Mouse (Mus musculus) spleen, embryonic (tissue): Measurements from ENCODE around the gene Wee1.
"Not testable (repeated sequence)": the region's sequence is repeated elsewhere in the genome, so short reads cannot be mapped to it uniquely, and the experiment has no call there.

Source experiments
- CTCF ChIA-PET: fragments of 350-600 bp; sonication (Branson Sonifier 250); formaldehyde crosslinking; loops from one replicate; lab custom pipeline; 2022; lab: Charles Lee

Gene Wee1

GRCm38 (mm10) chr7:110122289-110122564, 381 bp downstream of the Wee1 start:
- CTCF ChIA-PET, result interaction anchor here (0.6 kb wide), 1 partner anchor 42 kb away, joined by 15 read pairs; no protein-coding TSS in a partner anchor

GRCm38 (mm10) chr7:110122565-110123422, 948 bp downstream of the Wee1 start:
- CTCF ChIA-PET, result interaction anchor here (0.6 kb wide), 1 partner anchor 43 kb away, joined by 15 read pairs; no protein-coding TSS in a partner anchor

GRCm38 (mm10) chr7:110123844-110124555, 2.2 kb downstream of the Wee1 start:
- CTCF ChIA-PET, result interaction anchor here (0.6 to 1.0 kb wide), 2 partner anchors 29 to 169 kb away, joined by 4 to 14 read pairs; no protein-coding TSS in a partner anchor

- CTCF ChIA-PET, result no interaction called here
These were observed 6.7 kb downstream of the Wee1 start for GRCm38 (mm10) chr7:110128566-110128965.

- CTCF ChIA-PET, result not testable (repeated sequence)
These were observed 10.4 kb downstream of the Wee1 start for GRCm38 (mm10) chr7:110132272-110132671.

GRCm38 (mm10) chr7:110133988-110134387, 12.1 kb downstream of the Wee1 start:
- CTCF ChIA-PET, result interaction anchor here (0.7 kb wide), 1 partner anchor 23 kb away, joined by 6 read pairs; no protein-coding TSS in a partner anchor

GRCm38 (mm10) chr7:110138538-110138937, 16.7 kb downstream of the Wee1 start:
- CTCF ChIA-PET, result interaction anchor here (0.7 kb wide), 1 partner anchor 129 kb away, joined by 3 read pairs; no protein-coding TSS in a partner anchor

GRCm38 (mm10) chr7:110143863-110144262, 22.0 kb downstream of the Wee1 start:
- CTCF ChIA-PET, result no interaction called here

GRCm38 (mm10) chr7:110152891-110153290, 31.0 kb downstream of the Wee1 start:
- CTCF ChIA-PET, result interaction anchor here (0.5 to 1.1 kb wide), 2 partner anchors 28 to 166 kb away, joined by 3 to 4 read pairs; partner anchors contain the start of gene Tmem41b

GRCm38 (mm10) chr7:110156712-110157260, 34.9 kb downstream of the Wee1 start:
- CTCF ChIA-PET, result interaction anchor here (0.5 to 1.0 kb wide), 6 partner anchors 13 to 88 kb away, joined by 3 to 6 read pairs (median 4); no protein-coding TSS in a partner anchor

- CTCF ChIA-PET, result interaction anchor here (0.5 to 0.6 kb wide), 5 partner anchors 13 to 87 kb away, joined by 3 to 6 read pairs (median 5); no protein-coding TSS in a partner anchor
These were observed 35.5 kb downstream of the Wee1 start for GRCm38 (mm10) chr7:110157261-110157910.

- CTCF ChIA-PET, result no interaction called here
These were observed 36.2 kb downstream of the Wee1 start for GRCm38 (mm10) chr7:110158073-110158472.

- CTCF ChIA-PET, result interaction anchor here (0.7 to 1.5 kb wide), 3 partner anchors 24 to 451 kb away, joined by 3 to 13 read pairs (median 10); no protein-coding TSS in a partner anchor
These were observed 38.3 kb downstream of the Wee1 start for GRCm38 (mm10) chr7:110160109-110160508.

- CTCF ChIA-PET, result interaction anchor here (0.7 to 1.5 kb wide), 3 partner anchors 25 to 450 kb away, joined by 3 to 13 read pairs (median 10); no protein-coding TSS in a partner anchor
These were observed 38.8 kb downstream of the Wee1 start for GRCm38 (mm10) chr7:110160601-110161000.

- CTCF ChIA-PET, result no interaction called here
These were observed 41.2 kb downstream of the Wee1 start for GRCm38 (mm10) chr7:110163024-110163423.

GRCm38 (mm10) chr7:110164103-110164681, 42.3 kb downstream of the Wee1 start:
- CTCF ChIA-PET, result interaction anchor here (0.6 to 1.9 kb wide), 4 partner anchors 15 to 104 kb away, joined by 3 to 7 read pairs (median 3); no protein-coding TSS in a partner anchor

- CTCF ChIA-PET, result interaction anchor here (0.6 to 1.9 kb wide), 5 partner anchors 15 to 603 kb away, joined by 3 to 7 read pairs (median 3); partner anchors contain the start of gene Ampd3
These were observed 42.9 kb downstream of the Wee1 start for GRCm38 (mm10) chr7:110164712-110165122.

- CTCF ChIA-PET, result no interaction called here
These were observed 44.4 kb downstream of the Wee1 start for GRCm38 (mm10) chr7:110166233-110166632.

- CTCF ChIA-PET, result interaction anchor here (0.9 kb wide), 1 partner anchor 15 kb away, joined by 3 read pairs; no protein-coding TSS in a partner anchor
These were observed 57.4 kb downstream of the Wee1 start for GRCm38 (mm10) chr7:110179208-110179607.

GRCm38 (mm10) chr7:110180613-110181012, 58.8 kb downstream of the Wee1 start:
- CTCF ChIA-PET, result interaction anchor here (0.7 kb wide), 2 partner anchors 71 to 89 kb away, joined by 8 to 12 read pairs; no protein-coding TSS in a partner anchor
